Comparison of ENCODE assay signal across 22 mouse cellular contexts in the genomic region with DNA sequence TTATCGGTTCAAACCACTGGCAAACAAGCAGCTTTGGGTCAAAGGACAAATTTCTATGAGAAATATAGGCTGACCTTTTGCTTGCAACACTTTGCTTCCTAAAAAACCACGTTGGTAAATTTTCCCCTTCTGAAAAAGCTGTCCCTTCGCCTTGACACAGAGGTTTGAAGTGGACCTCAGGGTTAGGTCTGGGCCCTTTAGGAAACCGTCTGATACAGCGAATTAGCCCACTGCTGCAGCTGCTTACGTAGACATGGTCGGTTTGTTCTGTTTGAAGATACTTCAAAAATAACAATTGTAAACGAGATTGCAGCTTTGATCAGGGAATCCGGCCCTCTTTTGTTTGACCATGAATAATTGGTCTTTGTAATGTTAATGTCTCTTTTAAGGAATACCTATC.
"Had no signal": no experiment of that assay in that cellular context is flagged by ENCODE, and none has a peak within 500 bp of the region (broad histone marks: within the 10 kb centered on the region; RNA-seq: fewer than 3 reads in every experiment).

No protein-coding gene starts in this region.

- H3K4me2 ChIP-seq: intestine, embryonic 15.5 days; kidney, embryonic 15.5 days; limb, embryonic 13.5 days; liver, embryonic 13.5 days; lung, embryonic 15.5 days; neural tube, embryonic 12.5 days; neural tube, embryonic 15.5 days; stomach, embryonic 15.5 days had no signal

- ATAC-seq: intestine, embryonic 15.5 days had no signal

- H3K9me3 ChIP-seq: intestine, embryonic 15.5 days; kidney, embryonic 15.5 days; limb, embryonic 10.5 days; limb, embryonic 13.5 days; liver, embryonic 13.5 days; lung, embryonic 15.5 days; neural tube, embryonic 12.5 days; neural tube, embryonic 15.5 days; stomach, embryonic 15.5 days had no signal

- H3K27me3 ChIP-seq: intestine, embryonic 15.5 days; liver, embryonic 13.5 days; neural tube, embryonic 12.5 days; neural tube, embryonic 15.5 days; stomach, embryonic 15.5 days had no signal

- H3K4me1 ChIP-seq: intestine, embryonic 15.5 days; limb, embryonic 13.5 days; liver, embryonic 13.5 days; lung, embryonic 15.5 days; neural tube, embryonic 12.5 days; neural tube, embryonic 15.5 days; stomach, embryonic 15.5 days had no signal

- H3K36me3 ChIP-seq: intestine, embryonic 15.5 days; kidney, embryonic 15.5 days; limb, embryonic 10.5 days; limb, embryonic 13.5 days; liver, embryonic 13.5 days; lung, embryonic 15.5 days; neural tube, embryonic 12.5 days; neural tube, embryonic 15.5 days; stomach, embryonic 15.5 days had no signal

- H3K4me3 ChIP-seq: intestine, embryonic 15.5 days; kidney, embryonic 15.5 days; limb, embryonic 10.5 days; limb, embryonic 13.5 days; liver, embryonic 13.5 days; lung, embryonic 15.5 days; myocyte; neural tube, embryonic 12.5 days; neural tube, embryonic 15.5 days; stomach, embryonic 15.5 days had no signal

- H3K9ac ChIP-seq: intestine, embryonic 15.5 days; kidney, embryonic 15.5 days; limb, embryonic 13.5 days; liver, embryonic 13.5 days; lung, embryonic 15.5 days; neural tube, embryonic 12.5 days; neural tube, embryonic 15.5 days; stomach, embryonic 15.5 days had no signal

- H3K27ac ChIP-seq: intestine, embryonic 15.5 days; kidney, embryonic 15.5 days; limb, embryonic 10.5 days; limb, embryonic 13.5 days; liver, embryonic 13.5 days; lung, embryonic 15.5 days; neural tube, embryonic 12.5 days; neural tube, embryonic 15.5 days; stomach, embryonic 15.5 days had no signal

- DNase-seq: kidney, adult 11 months; kidney, adult 8-10 months; kidney, postnatal 10 days; kidney, postnatal 4 days; liver; liver, embryonic 13.5 days; lung, postnatal 10 days; lung, postnatal 36 days; right cerebral cortex, adult 18-20 months; right cerebral cortex, postnatal 14 days; right cerebral cortex, postnatal 4 days; spleen, adult 18-20 months; thymus, postnatal 25 days had no signal
